Mouse (Mus musculus): Measurements from ENCODE around the gene Mctp1.
"Not testable (repeated sequence)": the region's sequence is repeated elsewhere in the genome, so short reads cannot be mapped to it uniquely, and the experiment has no call there.

The Mctp1 gene

GRCm38 (mm10) chr13:76918321-76918720 lies 534.0 kb downstream of the Mctp1 start:
- no peak for DNase-seq (ENCODE audit: inconsistent age in 2 of 2, low spot score in 1 of 2)

GRCm38 (mm10) chr13:76926851-76927250 lies 542.5 kb downstream of the Mctp1 start:
- DNase-seq (ENCODE audit: inconsistent age in 2 of 2, low spot score in 1 of 2): no peak

- DNase-seq (ENCODE audit: inconsistent age in 2 of 2, low spot score in 1 of 2): no peak
Observed at GRCm38 (mm10) chr13:76927875-76928440, 543.6 kb downstream of the Mctp1 start.

- no peak for DNase-seq (ENCODE audit: inconsistent age in 2 of 2, low spot score in 1 of 2)
Observed at GRCm38 (mm10) chr13:76929152-76929551, 544.8 kb downstream of the Mctp1 start.

GRCm38 (mm10) chr13:76932933-76933332 lies 548.6 kb downstream of the Mctp1 start:
- DNase-seq (ENCODE audit: inconsistent age in 2 of 2, low spot score in 1 of 2): no peak

- no peak for DNase-seq (ENCODE audit: inconsistent age in 2 of 2, low spot score in 1 of 2)
Observed at GRCm38 (mm10) chr13:76949234-76949633, 564.9 kb downstream of the Mctp1 start.

GRCm38 (mm10) chr13:76967588-76967987 lies 583.3 kb downstream of the Mctp1 start:
- no peak for DNase-seq (ENCODE audit: inconsistent age in 2 of 2, low spot score in 1 of 2)

- peak in 1 of 2 experiments; percentile 72 for DNase-seq (ENCODE audit: inconsistent age in 2 of 2, low spot score in 1 of 2)
Observed at GRCm38 (mm10) chr13:76969386-76969785, 585.1 kb downstream of the Mctp1 start.

- not testable (repeated sequence) for DNase-seq (ENCODE audit: inconsistent age in 2 of 2, low spot score in 1 of 2)
Observed at GRCm38 (mm10) chr13:76971046-76971445, 586.7 kb downstream of the Mctp1 start.

GRCm38 (mm10) chr13:77002628-77003027 lies 618.3 kb downstream of the Mctp1 start:
- no peak for DNase-seq (ENCODE audit: inconsistent age in 2 of 2, low spot score in 1 of 2)

- DNase-seq (ENCODE audit: inconsistent age in 2 of 2, low spot score in 1 of 2): no peak
Observed at GRCm38 (mm10) chr13:77003684-77004083, 619.3 kb downstream of the Mctp1 start.

GRCm38 (mm10) chr13:77018851-77019250 lies 634.5 kb downstream of the Mctp1 start:
- peak in 1 of 2 experiments; percentile 15 for DNase-seq (ENCODE audit: inconsistent age in 2 of 2, low spot score in 1 of 2)

GRCm38 (mm10) chr13:77029594-77029993 lies 645.3 kb downstream of the Mctp1 start:
- no peak for DNase-seq (ENCODE audit: inconsistent age in 2 of 2, low spot score in 1 of 2)

- no peak for DNase-seq (ENCODE audit: inconsistent age in 2 of 2, low spot score in 1 of 2)
Observed at GRCm38 (mm10) chr13:77043375-77043774, 659.0 kb downstream of the Mctp1 start.

GRCm38 (mm10) chr13:77045375-77045774 lies 661.0 kb downstream of the Mctp1 start:
- DNase-seq (ENCODE audit: inconsistent age in 2 of 2, low spot score in 1 of 2): peak in 1 of 2 experiments; percentile 44

- DNase-seq (ENCODE audit: inconsistent age in 2 of 2, low spot score in 1 of 2): no peak
Observed at GRCm38 (mm10) chr13:77046416-77046815, 662.1 kb downstream of the Mctp1 start.

- DNase-seq (ENCODE audit: inconsistent age in 2 of 2, low spot score in 1 of 2): peak in 1 of 2 experiments; percentile 47
Observed at GRCm38 (mm10) chr13:77047179-77047931, 663.0 kb downstream of the Mctp1 start.

GRCm38 (mm10) chr13:77048461-77048860 lies 664.1 kb downstream of the Mctp1 start:
- DNase-seq (ENCODE audit: inconsistent age in 2 of 2, low spot score in 1 of 2): no peak

GRCm38 (mm10) chr13:77049736-77050135 lies 665.4 kb downstream of the Mctp1 start:
- peak in 1 of 2 experiments; percentile 80 for DNase-seq (ENCODE audit: inconsistent age in 2 of 2, low spot score in 1 of 2)

- DNase-seq (ENCODE audit: inconsistent age in 2 of 2, low spot score in 1 of 2): no peak
Observed at GRCm38 (mm10) chr13:77063221-77063620, 678.9 kb downstream of the Mctp1 start.

GRCm38 (mm10) chr13:77068847-77069246 lies 684.5 kb downstream of the Mctp1 start:
- DNase-seq (ENCODE audit: inconsistent age in 2 of 2, low spot score in 1 of 2): no peak

- DNase-seq (ENCODE audit: inconsistent age in 2 of 2, low spot score in 1 of 2): no peak
Observed at GRCm38 (mm10) chr13:77072030-77072429, 687.7 kb downstream of the Mctp1 start.

Measured in adrenal gland, adult (tissue).